Mouse (Mus musculus): ENCODE results near the gene Tepp.

The Tepp gene

DNA sequence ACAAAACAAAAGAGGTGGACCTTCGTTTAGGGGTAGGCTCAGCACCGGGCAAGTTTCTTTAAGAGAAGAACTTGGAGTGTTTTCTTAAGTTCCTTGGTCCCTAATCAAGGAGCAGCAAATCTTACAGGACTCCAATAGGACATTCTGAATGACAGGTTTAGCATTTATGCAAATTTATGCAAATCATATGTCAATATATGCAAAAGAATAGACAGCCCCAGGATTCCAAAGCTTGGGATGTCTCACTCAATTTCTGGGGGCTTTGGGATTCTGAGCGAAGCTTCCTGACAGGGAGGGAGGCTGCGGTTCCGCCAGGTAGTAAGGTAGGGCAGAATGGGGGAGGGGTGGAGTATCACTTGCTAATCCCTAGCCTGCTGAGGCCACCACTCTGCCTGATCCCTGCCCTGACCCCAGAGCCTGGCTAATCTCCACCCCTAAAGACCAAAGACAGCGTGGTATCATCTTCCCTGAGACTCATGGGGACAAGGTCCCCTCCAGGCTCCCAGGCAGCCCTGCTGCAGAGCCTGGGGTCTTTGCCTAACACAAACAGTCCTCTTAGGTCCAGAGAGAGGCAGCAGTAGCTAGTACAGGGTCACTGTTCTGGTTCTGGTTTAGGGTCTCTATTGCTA lies at the start of gene Tepp:
Gene Tepp (plus strand): TSS at position 225 of the 629 bp plus-strand sequence.
- DNase-seq (ENCODE audit: low spot score), result no peak

DNA sequence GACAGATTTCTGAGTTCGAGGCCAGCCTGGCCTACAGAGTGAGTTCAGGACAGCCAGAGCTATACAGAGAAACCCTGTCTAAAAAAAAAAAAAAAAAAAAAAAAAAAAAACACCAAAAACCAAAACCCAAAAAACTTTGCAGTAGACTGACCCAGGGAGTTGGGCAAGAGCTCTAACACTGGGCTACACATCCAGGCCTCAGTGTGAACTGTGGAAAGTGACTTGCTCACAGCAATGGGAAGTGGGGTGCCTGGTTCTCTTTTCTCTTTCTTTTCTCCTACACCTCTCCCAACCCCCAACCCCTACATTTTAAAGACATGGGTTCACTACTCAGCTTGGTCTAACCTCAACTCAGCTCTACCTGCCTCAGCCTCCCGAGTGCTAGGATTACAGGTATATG lies 48.2 kb upstream of the Tepp start:
- no peak for DNase-seq (ENCODE audit: low spot score)

DNA sequence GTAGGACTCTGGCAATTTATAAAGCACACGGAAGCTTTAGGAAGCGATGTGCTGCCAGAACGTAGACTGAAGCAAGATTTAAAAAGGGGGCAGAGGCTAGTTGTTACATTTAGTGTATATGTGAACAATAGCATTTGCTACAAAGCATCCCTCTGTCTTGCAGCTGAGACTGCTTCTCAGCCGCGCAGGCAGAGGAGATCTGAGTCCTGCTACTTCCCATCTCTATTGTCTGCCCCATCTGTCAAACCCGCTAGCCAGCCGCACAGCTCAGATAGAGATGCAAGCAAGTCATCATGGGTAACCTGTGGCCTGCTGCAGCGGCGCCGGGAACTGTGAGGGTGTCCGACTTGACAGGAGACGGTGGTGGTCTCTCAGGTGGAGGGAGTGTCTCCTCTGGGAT lies 39.9 kb upstream of the Tepp start:
- DNase-seq (ENCODE audit: low spot score), result no peak

DNA sequence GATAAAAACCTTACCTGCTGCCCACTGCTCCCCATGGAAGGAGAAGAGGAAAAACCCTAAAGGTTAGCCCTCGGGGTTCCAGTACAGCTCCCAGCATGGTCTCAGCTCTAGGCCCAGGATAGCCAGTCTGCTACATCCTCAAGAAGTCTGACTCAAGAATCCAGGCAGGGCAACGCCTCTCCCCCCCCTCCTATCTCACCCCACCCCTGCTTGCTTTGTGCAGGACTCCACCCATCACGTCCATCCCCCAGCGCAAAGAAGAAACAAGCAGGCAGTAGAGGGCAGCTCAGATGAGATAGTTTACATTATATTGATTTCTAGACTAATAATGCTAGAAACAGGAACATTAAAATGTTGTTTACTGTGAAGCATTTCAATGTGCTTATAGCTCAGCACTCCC lies 38.5 kb upstream of the Tepp start:
- DNase-seq (ENCODE audit: low spot score), result no peak

DNA sequence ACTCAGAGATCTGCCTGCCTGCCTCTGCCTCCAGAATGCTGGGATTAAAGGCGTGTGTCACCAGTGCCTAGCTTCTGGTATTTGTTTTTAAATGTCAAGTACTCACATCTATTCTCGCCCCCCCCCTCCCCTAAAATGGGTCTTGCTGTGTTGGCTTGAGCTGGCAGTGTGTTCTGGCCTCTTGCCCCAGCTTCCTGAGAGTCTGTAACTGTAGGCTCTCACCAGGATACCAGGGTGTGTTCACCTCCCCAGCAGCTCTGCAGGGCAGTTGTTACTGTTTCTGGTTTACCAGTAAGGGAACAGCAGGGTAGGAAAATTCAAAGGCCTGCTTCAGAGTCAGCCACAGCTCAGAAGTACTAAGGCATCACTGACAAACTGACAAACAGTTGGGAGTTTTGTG lies 37.5 kb upstream of the Tepp start:
- no peak for DNase-seq (ENCODE audit: low spot score)

DNA sequence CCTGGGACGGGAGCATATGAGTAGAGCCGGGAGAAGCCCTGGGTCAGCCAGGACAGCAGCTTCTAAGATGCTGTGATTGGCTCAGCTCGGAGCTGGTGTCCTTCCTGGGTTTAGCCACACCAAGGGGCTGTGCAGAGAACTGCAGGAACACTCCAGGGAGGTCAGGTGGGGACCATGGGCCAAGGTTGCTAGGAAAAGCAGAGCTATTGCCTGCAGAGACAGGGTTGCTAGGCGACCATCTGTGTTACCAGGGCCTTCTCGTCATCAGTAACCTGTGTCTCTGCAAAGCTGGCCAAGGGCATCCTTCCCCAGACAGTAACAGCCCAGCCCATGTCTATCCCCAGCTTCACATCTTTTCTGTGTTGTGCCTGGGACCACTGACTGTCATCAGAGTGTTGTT lies 28.9 kb upstream of the Tepp start:
- no peak for DNase-seq (ENCODE audit: low spot score)

DNA sequence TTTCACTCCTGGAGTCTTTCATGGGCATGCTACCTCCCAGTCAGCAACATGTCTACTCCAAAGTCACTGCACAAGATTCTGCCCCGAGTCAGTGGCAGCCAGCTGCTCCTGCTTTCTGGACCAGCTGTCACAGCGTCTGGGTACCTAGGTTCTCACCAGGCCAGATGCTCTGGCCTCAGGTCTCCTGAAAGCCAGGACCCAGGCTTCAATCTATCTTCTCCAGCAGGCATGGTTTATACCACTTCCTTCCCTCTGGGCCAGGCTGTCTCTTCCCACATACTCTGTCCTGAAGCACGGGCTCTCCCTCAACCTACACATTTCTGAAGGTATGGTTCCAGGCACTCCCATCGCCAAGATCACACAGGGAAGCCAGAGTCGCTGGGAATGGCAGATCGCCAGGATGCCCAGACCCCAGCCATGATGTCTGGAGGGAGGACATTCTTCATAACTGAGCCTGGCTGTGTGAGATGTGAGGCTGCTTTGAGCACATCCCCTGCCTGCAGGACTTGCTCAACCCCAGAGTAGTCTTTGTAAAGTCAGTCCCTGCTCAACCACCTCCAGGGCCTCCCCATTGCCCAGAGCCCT lies 21.2 kb upstream of the Tepp start:
- no peak for DNase-seq (ENCODE audit: low spot score)

DNA sequence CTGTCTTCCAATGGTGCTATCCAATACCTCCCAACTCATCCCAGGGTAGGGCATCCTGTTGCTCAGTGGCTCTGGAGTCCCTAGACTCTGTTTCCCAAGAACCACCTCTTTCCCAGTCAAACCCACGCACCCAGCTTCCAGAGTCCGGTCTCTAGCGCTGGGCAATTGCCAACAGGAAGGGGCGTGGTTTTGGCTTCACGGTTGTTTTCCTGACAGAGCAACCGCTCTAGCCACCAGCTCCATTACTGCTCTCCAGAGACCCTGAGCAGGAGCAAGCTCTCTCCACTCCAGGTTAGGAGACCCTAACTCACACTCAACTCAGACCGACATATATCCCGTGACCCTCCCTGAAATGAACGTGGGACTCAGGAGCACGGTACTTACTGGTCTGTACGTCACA lies 17.2 kb upstream of the Tepp start:
- DNase-seq (ENCODE audit: low spot score), result no peak

DNA sequence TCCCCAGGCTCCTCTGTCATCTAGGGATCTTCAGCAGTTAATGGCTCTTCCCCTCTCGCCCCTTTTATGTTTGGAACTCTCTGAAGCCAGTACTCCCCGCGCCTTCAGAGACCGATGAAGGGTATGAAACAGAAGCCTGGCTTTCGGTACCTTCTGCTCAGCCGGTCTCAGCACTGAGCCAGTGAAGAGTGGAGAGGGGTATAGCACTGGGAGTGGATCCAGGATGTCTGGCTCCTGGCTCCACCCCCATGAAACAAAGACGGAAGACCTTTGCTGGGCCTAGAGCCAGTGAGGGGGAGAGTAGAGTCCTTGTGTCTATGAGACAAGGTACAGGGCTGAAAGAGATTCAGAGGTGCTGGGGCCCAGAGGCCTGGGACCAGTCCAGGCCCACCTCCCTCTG lies 16.5 kb upstream of the Tepp start:
- no peak for DNase-seq (ENCODE audit: low spot score)

DNA sequence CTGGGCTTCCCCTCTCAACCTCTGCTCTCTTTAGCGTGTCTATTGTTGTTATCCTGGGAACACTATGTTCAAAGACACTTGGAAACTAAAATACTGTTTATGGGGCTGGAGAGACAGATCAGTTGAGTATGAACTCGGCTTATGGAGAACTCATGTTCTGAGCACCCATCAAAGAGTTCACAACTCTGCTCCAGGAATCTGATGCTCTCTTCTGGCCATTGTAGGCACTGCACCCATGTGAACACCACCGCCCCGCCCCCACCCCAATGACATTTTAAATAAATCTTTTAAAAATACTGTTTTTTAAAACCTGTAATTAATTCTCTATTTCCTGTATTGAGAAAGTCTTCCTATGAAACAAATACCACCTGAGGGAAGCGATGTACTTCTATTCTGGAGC lies 8.0 kb upstream of the Tepp start:
- no peak for DNase-seq (ENCODE audit: low spot score)

DNA sequence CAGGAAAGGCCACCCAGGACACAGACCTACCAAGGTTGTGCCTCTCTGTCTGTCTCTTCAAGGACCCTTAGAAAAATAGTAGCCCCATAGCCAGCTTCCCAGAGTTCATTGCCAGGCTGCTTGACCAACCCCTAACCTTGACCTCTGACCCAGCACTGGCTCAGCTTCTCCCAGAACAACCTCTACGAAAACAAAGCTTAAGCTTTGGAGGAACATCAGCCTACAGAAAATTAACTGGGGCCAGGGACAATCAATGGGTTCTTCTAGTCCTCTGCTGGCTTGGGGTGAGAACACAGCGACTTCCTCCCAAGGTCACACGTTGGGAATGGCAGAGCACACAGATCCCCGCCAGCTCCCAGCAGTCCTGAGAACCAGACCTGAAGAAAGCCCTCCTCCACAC lies 4.8 kb upstream of the Tepp start:
- DNase-seq (ENCODE audit: low spot score), result no peak

DNA sequence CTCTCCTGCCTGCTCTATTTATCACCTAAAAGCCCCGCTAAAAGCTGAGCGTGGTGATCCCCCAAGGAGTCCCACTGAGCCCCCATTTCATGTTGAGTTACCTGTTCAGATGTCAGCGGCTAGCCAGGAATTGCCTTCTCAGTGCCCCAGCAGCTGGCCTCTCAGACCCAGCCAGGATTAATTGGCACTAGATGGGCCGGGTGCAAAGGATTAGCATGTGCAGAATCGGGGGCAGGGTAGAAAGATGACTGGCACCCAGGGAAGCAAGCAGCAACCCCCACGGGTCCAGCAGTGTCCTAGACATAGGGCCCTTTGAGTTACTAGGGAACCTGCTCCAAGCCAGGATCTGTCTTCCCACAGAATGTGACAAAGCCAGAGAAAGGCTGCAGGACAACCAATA lies 3.9 kb upstream of the Tepp start, which contains the start of gene Cngb1:
Gene Cngb1 (minus strand): TSS at position 155 of the 400 bp plus-strand sequence.
- no peak for DNase-seq (ENCODE audit: low spot score)

DNA sequence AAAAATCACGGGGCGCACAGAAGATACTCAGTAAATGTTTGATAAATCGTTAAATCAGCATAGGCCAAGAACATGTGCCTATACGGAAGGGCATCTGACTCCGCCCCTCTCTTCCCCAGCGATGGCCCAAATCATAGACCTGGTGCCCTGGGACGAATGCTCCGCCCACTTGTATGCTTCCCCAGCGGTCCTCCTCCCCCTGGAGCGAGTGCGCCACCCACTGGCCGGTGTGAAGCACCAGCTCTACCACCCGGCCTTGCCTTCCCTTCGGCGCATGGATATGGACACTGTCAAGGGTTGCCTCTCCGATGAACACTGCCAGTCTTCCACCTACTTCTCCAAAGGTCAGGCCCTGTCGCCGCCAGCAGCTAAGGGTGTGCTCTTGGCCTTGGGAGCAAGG lies 2.5 kb downstream of the Tepp start:
- DNase-seq (ENCODE audit: low spot score), result no peak

DNA sequence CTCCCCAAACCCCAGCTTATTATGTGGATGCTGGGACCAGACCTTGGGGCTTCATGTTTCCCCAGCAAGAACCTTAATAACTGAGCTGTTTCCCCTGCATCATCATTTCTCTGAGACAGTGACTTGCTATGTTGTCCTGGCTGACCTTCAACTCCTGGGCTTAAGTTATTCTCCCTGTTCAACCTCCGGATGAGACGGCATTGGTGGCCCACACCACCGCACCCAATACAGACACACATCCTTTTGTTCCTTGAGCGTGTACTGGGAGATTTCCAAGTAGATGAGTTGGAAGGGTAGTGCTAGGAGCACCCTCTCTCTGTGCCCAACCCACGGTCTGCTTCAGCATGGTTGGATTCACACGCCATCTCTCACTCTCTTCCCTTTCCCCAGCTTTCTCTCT lies 3.5 kb downstream of the Tepp start:
- no peak for DNase-seq (ENCODE audit: low spot score)

DNA sequence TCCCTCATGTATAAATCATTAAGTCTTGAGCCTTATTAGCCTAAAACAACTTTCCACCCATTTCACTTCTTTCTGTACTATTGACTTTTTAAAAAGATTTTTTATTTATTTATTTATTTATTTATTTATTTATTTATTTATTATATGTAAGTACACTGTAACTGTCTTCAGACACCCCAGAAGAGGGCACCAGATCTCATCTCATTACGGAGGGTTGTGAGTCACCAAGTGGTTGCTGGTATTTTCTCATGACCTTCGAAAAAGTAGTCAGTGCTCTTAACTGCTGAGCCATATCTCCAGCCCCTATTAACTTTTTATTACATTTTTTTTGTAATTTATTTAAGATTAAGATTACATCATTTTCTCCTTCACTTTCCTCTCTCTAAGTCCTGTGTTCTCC lies 4.3 kb downstream of the Tepp start:
- no peak for DNase-seq (ENCODE audit: low spot score)

DNA sequence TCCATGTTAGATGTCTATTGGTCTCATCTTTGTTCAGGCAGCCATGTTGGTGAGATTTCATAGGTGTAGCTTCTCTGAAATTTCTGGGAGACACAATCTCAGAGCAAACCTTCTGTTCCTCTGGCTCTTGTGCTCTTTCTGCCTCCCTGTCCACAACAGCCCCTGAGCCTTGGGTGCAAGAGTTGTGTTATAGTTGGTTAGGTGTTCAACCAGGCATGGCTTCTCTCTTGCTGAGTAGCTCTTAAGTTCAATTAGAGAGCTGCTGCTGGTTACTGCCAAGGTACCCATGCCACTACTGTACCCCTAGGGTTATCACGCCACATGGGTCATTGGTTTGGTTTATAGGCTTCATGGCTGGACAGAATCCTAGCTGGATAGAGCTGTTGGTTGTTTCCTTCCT lies 5.0 kb downstream of the Tepp start:
- no peak for DNase-seq (ENCODE audit: low spot score)

DNA sequence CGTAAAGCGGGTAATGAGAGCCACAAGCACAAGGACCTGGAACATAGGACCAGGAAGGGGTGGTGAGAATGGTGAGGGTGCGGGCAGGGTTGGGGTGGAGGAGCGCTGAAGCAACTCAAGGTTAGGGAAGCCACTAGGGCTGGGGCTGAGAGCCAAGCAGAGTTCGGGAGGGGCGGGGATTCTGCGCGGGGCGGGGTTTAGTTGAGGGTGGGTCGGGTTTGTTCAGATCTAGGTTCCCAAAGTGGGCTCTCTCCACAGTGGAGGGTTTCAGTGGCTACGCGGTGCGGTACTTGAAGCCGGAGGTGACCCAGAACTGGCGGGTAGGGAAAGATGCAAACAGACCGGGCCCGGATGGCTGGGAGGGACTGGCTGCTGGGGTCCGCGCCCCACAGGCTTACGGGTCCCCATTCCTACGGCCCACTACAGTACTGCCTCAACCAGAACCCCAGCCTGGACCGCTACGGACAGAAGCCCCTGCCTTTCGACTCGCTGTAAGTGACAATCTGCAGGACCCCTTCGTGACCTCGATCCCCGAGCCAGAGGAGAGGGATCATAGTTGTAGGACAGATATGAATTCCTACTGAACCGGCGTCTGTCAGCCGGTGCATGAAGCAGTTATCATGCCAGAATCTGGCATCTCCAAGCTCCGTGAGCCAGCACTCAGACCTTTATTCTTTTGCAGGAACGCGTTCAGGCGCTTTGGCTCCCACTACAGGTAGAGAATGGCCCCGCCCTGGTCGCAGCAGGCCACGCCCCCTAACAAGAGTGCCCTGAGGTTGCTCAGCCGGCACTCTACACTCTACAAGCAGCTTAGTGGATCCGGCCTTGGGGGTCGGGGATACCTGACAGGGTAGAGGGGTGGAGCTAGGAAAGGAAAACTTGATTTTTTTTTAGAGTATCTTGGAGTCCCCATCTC lies 10.1 kb downstream of the Tepp start:
- no peak for DNase-seq (ENCODE audit: low spot score)

DNA sequence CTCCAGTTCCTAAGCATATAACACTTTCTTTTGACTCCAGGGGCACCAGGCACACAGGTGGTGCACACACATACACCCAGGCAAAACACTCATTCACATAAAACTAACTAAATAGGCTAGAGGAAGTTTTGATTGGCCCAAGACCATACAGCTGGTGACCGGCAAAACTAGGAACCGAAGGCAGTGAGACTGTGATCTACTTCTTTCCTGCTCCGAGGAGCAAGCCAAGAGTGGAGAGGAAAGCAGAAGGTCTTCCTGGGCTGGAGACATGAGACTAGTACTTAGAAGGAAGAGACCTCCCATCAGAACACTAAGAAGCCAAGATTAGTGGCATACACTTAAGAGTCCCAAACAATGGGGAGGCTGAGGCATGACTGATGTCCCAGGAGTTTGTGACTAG lies 12.8 kb downstream of the Tepp start:
- no peak for DNase-seq (ENCODE audit: low spot score)

DNA sequence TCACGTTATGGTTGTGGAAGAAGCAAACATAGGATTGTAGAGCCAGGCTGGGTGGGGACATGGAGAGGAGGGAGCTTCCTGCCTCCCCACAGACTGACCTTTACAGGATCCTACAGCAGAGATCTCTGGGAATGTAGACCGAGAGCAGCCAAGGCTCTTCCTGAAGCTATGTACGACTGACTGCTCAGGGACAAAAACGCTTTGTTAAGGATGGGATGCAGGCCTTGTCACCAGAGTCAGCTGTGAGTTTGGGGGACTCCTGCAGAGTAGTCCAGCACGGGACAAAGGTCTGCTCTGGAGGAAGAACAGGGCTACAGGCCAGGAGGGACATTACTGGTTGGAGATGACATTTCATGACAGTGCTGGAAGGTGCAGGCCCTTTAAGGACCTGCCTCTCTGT lies 14.3 kb downstream of the Tepp start:
- no peak for DNase-seq (ENCODE audit: low spot score)

DNA sequence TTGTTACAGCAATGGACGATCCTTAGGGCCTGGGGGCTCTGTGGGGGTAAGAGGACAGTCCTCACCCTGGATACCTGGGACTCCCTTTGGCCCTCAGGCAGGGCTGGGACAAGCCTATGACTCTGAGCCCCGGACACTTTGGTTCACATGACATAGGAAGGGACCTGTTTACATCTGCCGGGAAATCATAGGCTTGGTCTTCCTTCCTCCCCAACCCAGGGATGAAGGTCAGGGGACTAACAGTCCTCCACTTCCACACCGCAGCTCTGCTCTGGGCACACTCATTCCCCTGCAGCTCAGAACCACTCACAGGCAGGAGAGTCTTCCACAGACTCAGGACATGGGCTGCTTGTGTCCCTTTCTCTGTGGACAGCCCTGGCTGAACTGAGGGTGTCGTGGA lies 16.5 kb downstream of the Tepp start:
- no peak for DNase-seq (ENCODE audit: low spot score)

DNA sequence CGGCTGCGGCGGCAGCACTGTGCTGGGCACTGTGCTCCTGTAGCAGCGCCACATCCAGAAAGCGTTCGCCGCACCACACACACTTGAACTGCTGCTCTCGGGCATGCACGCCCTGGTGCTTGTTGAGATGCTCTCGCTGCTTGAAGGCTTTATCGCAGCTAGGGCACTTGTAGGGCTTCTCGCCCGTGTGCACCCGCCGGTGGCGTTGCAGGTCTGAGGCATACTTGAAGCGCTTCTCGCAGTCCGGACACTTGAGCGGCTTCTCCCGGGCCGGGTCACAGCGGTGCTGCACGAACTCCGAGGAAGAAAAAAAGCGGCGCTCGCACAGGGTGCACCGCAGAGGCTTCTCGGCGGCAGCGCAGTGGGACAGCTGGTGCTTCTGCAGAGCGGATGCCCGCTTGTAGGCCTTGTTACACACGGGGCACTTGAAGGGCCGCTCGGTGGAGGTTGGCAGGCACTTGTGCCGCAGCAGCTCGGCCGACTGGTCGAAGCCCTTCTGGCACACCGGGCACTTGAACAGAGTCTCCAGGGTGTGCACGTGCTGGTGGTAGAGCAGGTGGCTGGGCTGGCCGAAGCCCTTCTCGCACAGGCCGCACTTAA lies 17.6 kb downstream of the Tepp start:
- no peak for DNase-seq (ENCODE audit: low spot score)

DNA sequence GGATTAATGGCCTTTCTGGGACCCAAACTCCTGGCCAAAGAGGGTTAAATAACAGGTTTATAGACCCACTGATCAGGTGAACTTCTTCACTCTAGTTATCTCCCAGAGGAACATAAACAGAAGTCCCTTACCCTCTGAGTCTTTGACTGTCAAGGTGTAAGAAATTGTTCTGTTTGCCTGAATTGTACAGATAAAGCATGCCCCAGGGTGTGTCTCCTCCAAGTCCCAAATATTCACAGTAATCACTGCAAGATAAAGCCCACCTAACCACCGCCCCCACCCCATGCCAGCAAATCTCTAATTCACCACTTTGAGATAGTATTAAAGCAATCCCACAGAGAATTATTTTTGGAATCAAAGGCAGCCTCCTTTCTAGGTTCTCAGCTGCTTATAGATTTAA lies 20.0 kb downstream of the Tepp start:
- no peak for DNase-seq (ENCODE audit: low spot score)

DNA sequence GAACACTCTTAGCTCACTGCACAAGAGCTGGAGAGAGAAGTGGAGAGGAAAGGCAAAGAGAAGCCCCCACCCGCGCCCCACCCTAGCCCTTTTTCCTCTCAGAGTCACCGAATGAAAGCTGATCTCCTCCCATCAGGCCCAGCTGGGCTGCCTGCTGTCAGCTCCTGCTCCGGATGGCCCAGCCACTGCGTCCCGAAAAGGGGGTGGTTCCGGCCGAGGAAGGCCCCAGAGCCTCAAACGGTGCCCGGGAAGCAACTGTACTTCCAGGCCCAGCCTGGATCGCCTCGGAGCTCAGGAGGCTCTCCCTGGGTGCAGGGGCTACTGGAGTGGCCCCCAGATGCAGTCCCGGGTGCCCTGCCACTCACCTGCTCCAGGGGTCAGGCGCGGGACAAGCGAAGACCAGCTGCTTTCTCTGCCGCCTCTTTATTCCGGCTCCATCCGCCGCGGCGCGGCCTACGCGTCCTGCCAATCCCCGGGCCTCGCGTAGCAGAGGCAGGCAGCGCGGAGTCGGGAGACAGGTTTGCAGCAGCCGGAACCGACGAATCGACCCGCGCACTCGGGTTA lies 20.9 kb downstream of the Tepp start:
- DNase-seq (ENCODE audit: low spot score), result no peak
